Mouse (Mus musculus): ENCODE measurements around the gene Ncoa5.

Gene Ncoa5

GRCm38 (mm10) chr2:164962183-164962580 is 72.5 kb downstream of the Ncoa5 start:
- no peak for DNase-seq (ENCODE audit: inconsistent age in 2 of 2, low spot score in 1 of 2)

DNA sequence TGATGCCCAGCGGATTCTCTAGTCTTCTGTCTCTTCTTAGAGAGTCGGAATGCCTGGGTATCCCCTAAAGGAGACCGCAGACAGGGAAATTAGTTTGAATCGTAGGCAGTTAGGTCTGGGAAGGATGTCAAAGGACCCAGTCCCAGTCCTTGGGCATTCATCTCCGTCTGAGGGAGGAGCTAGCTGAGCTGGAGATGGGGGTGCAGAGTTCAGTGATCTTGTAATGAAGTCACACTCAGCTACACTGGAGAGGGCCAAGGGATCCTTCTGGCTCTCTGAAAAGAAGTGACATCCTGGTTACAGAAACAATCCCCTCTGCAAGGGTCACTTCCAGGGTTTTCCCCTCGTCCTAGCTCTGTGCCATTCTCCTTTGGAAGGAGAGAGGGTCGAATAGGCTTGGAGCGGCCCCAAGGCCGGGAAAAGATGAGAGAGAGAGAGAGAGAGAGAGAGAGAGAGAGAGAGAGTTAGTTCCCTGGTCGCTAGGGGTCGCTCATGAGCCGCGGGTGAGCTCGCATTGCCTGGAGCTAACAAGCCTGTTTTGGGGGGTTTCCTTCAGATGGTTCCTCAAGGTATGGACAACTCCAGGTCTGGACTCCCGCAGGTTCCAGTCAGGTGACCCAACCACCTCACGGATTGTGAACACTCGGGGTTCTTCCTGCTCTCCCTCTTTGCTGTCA is 73.0 kb downstream of the Ncoa5 start:
- DNase-seq (ENCODE audit: inconsistent age in 2 of 2, low spot score in 1 of 2) = peak; percentile 69 to 93

DNA sequence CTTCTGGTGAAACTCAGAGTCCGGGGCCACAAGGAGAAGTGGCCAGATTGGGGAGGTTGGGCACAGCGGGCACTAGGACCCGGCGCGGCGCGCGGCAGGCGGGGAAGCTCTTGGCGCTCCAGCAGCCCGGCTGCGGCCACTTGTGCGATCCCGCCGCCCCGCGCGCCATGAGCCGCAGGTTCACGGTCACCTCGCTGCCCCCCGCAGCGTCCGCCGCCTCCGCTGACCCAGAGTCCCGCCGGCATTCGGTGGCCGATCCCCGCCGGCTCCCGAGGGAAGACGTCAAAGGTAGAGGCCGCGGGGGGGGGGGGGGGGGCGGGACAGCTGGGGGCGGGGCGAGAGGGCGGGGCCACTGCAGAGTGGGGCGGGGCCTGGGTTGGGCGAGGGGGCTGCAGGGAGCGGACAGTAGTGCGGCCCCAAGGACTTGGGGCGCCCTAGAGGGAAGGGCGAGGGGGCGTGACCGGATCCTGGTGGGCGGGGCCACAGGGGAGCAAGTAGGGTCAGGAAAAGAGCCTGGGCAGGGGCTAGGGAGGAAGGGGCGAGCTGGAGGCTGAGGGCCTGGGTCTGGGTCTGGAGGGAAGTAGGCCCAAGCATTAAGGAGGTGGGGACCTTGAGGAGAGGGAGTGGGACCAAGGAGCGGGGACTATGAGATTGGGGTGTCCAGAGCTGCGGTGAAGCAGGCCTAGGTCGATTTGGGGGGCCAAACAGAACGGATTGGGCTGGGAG is 73.8 kb downstream of the Ncoa5 start, which contains the start of gene Slc12a5:
Gene Slc12a5 (plus strand): TSS at position 87 of the 726 bp plus-strand sequence.
- peak; percentile 75 to 89 for DNase-seq (ENCODE audit: inconsistent age in 2 of 2, low spot score in 1 of 2)

DNA sequence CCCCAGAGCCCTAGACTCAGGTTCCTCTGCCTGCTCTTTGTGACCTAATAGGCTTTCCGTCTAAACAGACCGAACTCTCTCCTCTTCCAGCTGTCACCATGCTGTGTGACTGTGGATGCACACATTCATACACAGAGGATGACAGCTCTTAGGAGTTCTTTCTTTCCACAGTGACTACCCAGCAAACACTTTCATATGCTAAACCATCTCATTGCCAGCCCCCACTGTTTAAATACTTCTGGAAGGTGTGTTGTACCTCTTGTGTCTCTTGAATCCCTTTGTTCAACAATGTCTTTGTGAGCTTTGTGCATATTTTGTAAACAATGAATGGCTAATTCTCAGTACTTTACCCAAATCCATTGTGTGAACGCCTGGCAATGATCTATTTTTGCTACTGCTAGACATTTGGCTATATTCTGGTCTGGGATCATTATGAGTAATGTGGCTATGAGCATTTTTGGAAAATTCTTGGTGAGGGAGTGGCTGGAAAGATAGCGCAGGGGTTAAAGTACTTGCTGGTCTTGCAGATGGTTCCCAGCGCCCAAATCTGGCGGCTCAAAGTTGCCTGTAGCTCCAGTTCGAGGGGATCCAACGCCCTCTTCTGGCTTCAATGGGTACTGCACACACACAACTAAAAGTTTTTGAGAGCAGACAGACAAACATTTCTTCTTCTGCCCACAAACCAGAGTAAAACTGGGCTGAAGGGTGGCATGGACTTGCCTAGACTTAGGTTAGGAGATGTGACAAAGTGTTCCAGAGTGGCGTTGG is 76.9 kb downstream of the Ncoa5 start:
- DNase-seq (ENCODE audit: inconsistent age in 2 of 2, low spot score in 1 of 2) = peak in 1 of 2 experiments; percentile 22

DNA sequence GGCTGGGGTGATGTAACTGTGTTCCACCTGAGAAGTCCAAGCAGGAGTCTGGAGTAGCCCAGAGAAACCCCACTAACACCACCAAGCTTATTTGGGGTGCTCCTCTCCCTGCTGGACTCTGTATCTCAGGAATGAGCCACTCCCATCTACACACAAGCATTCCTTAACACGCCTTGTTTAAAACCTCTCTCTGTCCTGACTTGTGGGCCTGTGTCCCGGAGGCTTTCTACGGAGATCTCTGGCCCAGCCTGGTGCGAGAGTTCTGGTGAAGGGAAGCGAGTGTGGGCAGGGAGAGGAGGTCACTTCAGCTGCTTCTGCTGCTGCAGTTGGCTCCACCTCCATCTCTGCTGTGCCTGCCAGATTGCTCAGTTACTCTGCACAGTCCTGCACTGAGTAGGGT is 78.5 kb downstream of the Ncoa5 start:
- no peak for DNase-seq (ENCODE audit: inconsistent age in 2 of 2, low spot score in 1 of 2)

DNA sequence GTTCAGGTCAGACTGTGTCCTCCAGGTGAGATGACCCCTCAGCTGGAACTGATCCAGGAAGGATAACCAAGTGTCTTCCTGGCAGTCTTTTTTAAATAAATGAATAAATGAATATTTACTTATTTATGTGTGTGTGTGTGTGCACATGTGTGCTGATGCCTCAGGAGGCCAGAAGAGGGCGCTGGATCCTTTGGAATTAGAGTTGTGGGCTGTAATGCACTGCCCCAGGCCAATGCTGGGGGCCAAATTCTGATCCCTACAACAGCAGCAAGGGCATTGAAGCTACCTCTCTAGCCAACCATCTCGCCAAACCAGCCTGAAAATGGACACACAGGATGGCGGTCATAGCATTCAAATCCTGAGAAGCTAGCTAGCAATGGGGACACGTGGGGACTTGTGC is 78.9 kb downstream of the Ncoa5 start:
- no peak for DNase-seq (ENCODE audit: inconsistent age in 2 of 2, low spot score in 1 of 2)

DNA sequence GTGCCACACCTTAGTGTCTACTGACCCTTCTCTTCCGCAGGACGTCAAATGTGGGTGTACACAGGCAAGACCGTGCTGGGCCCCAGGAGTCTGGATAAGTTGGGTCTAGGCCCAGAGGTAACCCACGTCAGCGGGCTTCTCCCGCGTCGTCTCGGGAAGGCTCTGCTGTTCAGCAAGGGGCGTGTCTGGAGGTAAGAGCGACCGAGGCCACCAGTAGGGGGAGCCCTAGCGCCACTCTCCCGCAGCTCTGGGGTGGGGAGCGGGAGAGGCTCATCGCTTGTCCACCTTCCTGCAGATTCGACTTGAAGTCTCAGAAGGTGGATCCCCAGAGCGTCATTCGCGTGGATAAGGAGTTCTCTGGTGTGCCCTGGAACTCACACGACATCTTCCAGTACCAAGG is 81.4 kb downstream of the Ncoa5 start:
- DNase-seq (ENCODE audit: inconsistent age in 2 of 2, low spot score in 1 of 2) = peak; percentile 81 to 93

DNA sequence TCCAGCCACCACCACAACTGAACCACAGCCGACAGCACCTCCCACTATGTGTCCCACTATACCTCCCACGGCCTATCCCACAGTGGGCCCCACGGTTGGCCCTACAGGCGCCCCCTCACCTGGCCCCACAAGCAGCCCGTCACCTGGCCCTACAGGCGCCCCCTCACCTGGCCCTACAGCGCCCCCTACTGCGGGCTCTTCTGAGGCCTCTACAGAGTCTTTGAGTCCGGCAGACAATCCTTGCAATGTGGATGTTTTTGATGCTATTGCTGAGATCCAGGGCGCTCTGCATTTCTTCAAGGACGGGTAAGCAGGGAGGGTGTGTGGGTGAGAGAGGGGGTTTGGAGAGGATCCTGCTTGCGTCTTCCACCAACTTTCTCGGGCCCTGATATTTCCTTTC is 82.2 kb downstream of the Ncoa5 start:
- DNase-seq (ENCODE audit: inconsistent age in 2 of 2, low spot score in 1 of 2) = no peak

GRCm38 (mm10) chr2:164951745-164952144 is 82.9 kb downstream of the Ncoa5 start:
- no peak for DNase-seq (ENCODE audit: inconsistent age in 2 of 2, low spot score in 1 of 2)

DNA sequence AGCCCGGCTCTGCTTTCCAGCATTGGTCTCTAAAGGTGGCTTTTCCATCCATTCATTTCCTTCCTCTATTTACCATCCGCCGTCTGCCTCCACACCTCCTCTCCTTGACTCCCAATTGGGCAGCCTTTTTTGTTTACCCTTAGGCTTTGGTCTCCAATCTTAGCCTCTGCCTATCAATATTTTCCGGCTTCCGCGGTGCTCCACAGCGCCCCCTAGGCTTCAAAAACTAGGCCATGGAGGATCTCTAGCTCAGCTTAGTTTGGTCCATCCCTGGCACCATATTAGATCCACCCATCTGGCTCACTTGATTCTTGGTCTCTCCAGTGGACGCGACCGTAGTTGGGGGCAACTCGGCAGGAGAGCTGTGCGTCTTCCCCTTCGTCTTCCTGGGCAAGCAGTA is 84.2 kb downstream of the Ncoa5 start:
- peak in 1 of 2 experiments; percentile 48 for DNase-seq (ENCODE audit: inconsistent age in 2 of 2, low spot score in 1 of 2)

All from adrenal gland, adult (tissue).